Mouse (Mus musculus) embryonic facial prominence, embryonic 10.5 days (tissue): ENCODE measurements around the gene Fgf3. TPM values are rescaled to one million over a fixed set of nuclear protein-coding genes. Genes with fewer than 3 reads are reported as not detected.

Experiments used
- DNase-seq: peaks from one replicate; pipeline ENCODE4 v3.0.0-alpha.2; 2017; ENCODE audit warnings: low spot score
- H3K27ac ChIP-seq: fragments of 300-500 bp; sonication (generic); replicated peaks from 2 replicates; pipeline ENCODE4 v1.5.1; 2016; ENCODE audit warnings: mild to moderate bottlenecking
- H3K27me3 ChIP-seq: fragments of 300-500 bp; sonication (generic); replicated peaks from 2 replicates; pipeline ENCODE4 v1.6.1; 2016; ENCODE audit warnings: low read depth, mild to moderate bottlenecking; ENCODE audit not compliant: poor library complexity, severe bottlenecking
- H3K36me3 ChIP-seq: fragments of 300-500 bp; sonication (generic); replicated peaks from 2 replicates; pipeline ENCODE4 v1.6.1; 2016; ENCODE audit warnings: mild to moderate bottlenecking, moderate library complexity
- H3K4me1 ChIP-seq: fragments of 300-500 bp; sonication (generic); 2 replicates; pipeline ENCODE4 v1.6.1; 2016
- H3K4me3 ChIP-seq: fragments of 300-500 bp; sonication (generic); 2 replicates; pipeline ENCODE4 v1.5.1; 2016; ENCODE audit warnings: mild to moderate bottlenecking, moderate library complexity
- H3K9me3 ChIP-seq: fragments of 300-500 bp; sonication (generic); 2 replicates; pipeline ENCODE4 v1.6.1; 2016; ENCODE audit warnings: mild to moderate bottlenecking
- WGBS: fragments of 180-500 bp; shearing (Covaris S2); methylation state at CpG from one replicate; pipeline ENCODE4 v1.1.7; 2016; 5-methylcytosine and 5-hydroxymethylcytosine counted together
- polyA plus RNA-seq: library from polyadenylated mRNA; unstranded; fragments of >200 nt; fragmentation: Nextera tagmentation; extraction: Ambion mirVana; gene quantifications from 2 replicates; pipeline ENCODE4 v1.2.1, GENCODE M21; 2016

Fgf3 gene
- 0.96 and 1.3 TPM in 2 replicates for polyA plus RNA-seq

- Histone ChIP-seq H3K36me3 (no peaks in the 10 kb centered on the region), H3K27ac (peak within 1 kb of the TSS; percentile 44; the same call in 1 of the 2 replicates), H3K4me3 (peak within 1 kb of the TSS; percentile 55), H3K9me3 (no peaks in the 10 kb centered on the region), H3K27me3 (peaks cover 99% of the 10 kb centered on the region), H3K4me1 (peaks cover 36% of the 10 kb centered on the region)
- 1% methylated on average over 43 of the region's 43 CpGs for WGBS
- peak; percentile 44 for DNase-seq
These were observed at the start of gene Fgf3 for GRCm38 (mm10) chr7:144837891-144838488. Gene Fgf3 (plus strand): TSS chr7:144838083.

- no peaks in the 10 kb centered on the region for H3K4me1 ChIP-seq
- peaks cover 2% of the 10 kb centered on the region; the same call in 1 of the 2 replicates for H3K9me3 ChIP-seq
- DNase-seq, result no peak
- no peak overlapping the region for H3K4me3 ChIP-seq
- WGBS, result 77% methylated on average over 4 of the region's 4 CpGs
- H3K36me3 ChIP-seq, result no peaks in the 10 kb centered on the region
- 0 out of 2 replicates have a peak overlapping the region, but pooled peaks have one; percentile 32 for H3K27ac ChIP-seq
- peaks cover 59% of the 10 kb centered on the region for H3K27me3 ChIP-seq
These were observed 49.3 kb upstream of the Fgf3 start for GRCm38 (mm10) chr7:144788631-144789030.

GRCm38 (mm10) chr7:144789601-144790556, 48.0 kb upstream of the Fgf3 start:
- Histone ChIP-seq H3K27ac (peak overlapping the region; percentile 5; the same call in 1 of the 2 replicates), H3K4me3 (peak overlapping the region; percentile 46), H3K4me1 (no peaks in the 10 kb centered on the region), H3K27me3 (peaks cover 61% of the 10 kb centered on the region), H3K36me3 (no peaks in the 10 kb centered on the region), H3K9me3 (peaks cover 2% of the 10 kb centered on the region; the same call in 1 of the 2 replicates)
- 51% methylated on average over 36 of the region's 36 CpGs for WGBS
- DNase-seq, result peak; percentile 47

GRCm38 (mm10) chr7:144791426-144791825, 46.5 kb upstream of the Fgf3 start:
- H3K27me3 ChIP-seq, result peaks cover 62% of the 10 kb centered on the region
- 87% methylated on average over 7 of the region's 7 CpGs for WGBS
- peaks cover 2% of the 10 kb centered on the region; the same call in 1 of the 2 replicates for H3K9me3 ChIP-seq
- H3K27ac ChIP-seq, result no peak overlapping the region
- no peak for DNase-seq
- no peak overlapping the region for H3K4me3 ChIP-seq
- no peaks in the 10 kb centered on the region for H3K36me3 ChIP-seq
- peaks cover 6% of the 10 kb centered on the region for H3K4me1 ChIP-seq

GRCm38 (mm10) chr7:144793296-144793695, 44.6 kb upstream of the Fgf3 start:
- 90% methylated on average over 10 of the region's 10 CpGs for WGBS
- Histone ChIP-seq H3K27ac (no peak overlapping the region), H3K4me3 (no peak overlapping the region), H3K27me3 (peaks cover 50% of the 10 kb centered on the region), H3K4me1 (peaks cover 24% of the 10 kb centered on the region), H3K9me3 (peaks cover 2% of the 10 kb centered on the region; the same call in 1 of the 2 replicates), H3K36me3 (no peaks in the 10 kb centered on the region)
- no peak for DNase-seq

GRCm38 (mm10) chr7:144795976-144796474, 41.9 kb upstream of the Fgf3 start:
- no peak overlapping the region for H3K4me3 ChIP-seq
- H3K27ac ChIP-seq, result no peak overlapping the region
- peaks cover 2% of the 10 kb centered on the region; the same call in 1 of the 2 replicates for H3K9me3 ChIP-seq
- 76% methylated on average over 9 of the region's 9 CpGs for WGBS
- H3K27me3 ChIP-seq, result peaks cover 64% of the 10 kb centered on the region
- DNase-seq, result no peak
- H3K4me1 ChIP-seq, result peaks cover 27% of the 10 kb centered on the region
- no peaks in the 10 kb centered on the region for H3K36me3 ChIP-seq

- Histone ChIP-seq H3K27ac (no peak overlapping the region), H3K36me3 (no peaks in the 10 kb centered on the region), H3K9me3 (no peaks in the 10 kb centered on the region), H3K27me3 (peaks cover 75% of the 10 kb centered on the region), H3K4me1 (peaks cover 27% of the 10 kb centered on the region), H3K4me3 (no peak overlapping the region)
- peak; percentile 25 for DNase-seq
- 57% methylated on average over 17 of the region's 17 CpGs for WGBS
These were observed 40.7 kb upstream of the Fgf3 start for GRCm38 (mm10) chr7:144796986-144797735.

- Histone ChIP-seq H3K27me3 (peaks cover 80% of the 10 kb centered on the region), H3K27ac (no peak overlapping the region), H3K4me1 (peaks cover 27% of the 10 kb centered on the region), H3K36me3 (no peaks in the 10 kb centered on the region), H3K4me3 (no peak overlapping the region), H3K9me3 (no peaks in the 10 kb centered on the region)
- DNase-seq, result peak; percentile 54
- 28% methylated on average over 1 of the region's 1 CpGs for WGBS
These were observed 39.4 kb upstream of the Fgf3 start for GRCm38 (mm10) chr7:144798471-144798870.

GRCm38 (mm10) chr7:144807036-144807435, 30.8 kb upstream of the Fgf3 start:
- no peaks in the 10 kb centered on the region for H3K9me3 ChIP-seq
- H3K27ac ChIP-seq, result no peak overlapping the region
- WGBS, result 67% methylated on average over 6 of the region's 6 CpGs
- no peak for DNase-seq
- peaks cover 27% of the 10 kb centered on the region for H3K27me3 ChIP-seq
- no peaks in the 10 kb centered on the region for H3K36me3 ChIP-seq
- no peak overlapping the region for H3K4me3 ChIP-seq
- H3K4me1 ChIP-seq, result peaks cover 19% of the 10 kb centered on the region

GRCm38 (mm10) chr7:144807976-144808577, 29.8 kb upstream of the Fgf3 start:
- DNase-seq, result no peak
- H3K9me3 ChIP-seq, result no peaks in the 10 kb centered on the region
- H3K27ac ChIP-seq, result no peak overlapping the region
- no peak overlapping the region for H3K4me3 ChIP-seq
- H3K36me3 ChIP-seq, result no peaks in the 10 kb centered on the region
- peaks cover 19% of the 10 kb centered on the region for H3K4me1 ChIP-seq
- H3K27me3 ChIP-seq, result peaks cover 17% of the 10 kb centered on the region
- WGBS, result 73% methylated on average over 4 of the region's 4 CpGs

GRCm38 (mm10) chr7:144811521-144811920, 26.4 kb upstream of the Fgf3 start:
- no peaks in the 10 kb centered on the region for H3K9me3 ChIP-seq
- H3K4me3 ChIP-seq, result no peak overlapping the region
- 0 out of 2 replicates have a peak, but pooled peaks cover 3% of the 10 kb centered on the region for H3K27me3 ChIP-seq
- 43% methylated on average over 4 of the region's 4 CpGs for WGBS
- peak; percentile 23 for DNase-seq
- H3K4me1 ChIP-seq, result peaks cover 31% of the 10 kb centered on the region
- peak overlapping the region; percentile 32; the same call in 1 of the 2 replicates for H3K27ac ChIP-seq
- H3K36me3 ChIP-seq, result no peaks in the 10 kb centered on the region
